Mouse (Mus musculus): ENCODE data around the gene Zic5. TPM values are rescaled to one million over a fixed set of nuclear protein-coding genes. Genes with fewer than 3 reads are reported as not detected.

The Zic5 gene
- polyA plus RNA-seq, 1 experiment from 2014 or later, result 0.20 TPM

DNA sequence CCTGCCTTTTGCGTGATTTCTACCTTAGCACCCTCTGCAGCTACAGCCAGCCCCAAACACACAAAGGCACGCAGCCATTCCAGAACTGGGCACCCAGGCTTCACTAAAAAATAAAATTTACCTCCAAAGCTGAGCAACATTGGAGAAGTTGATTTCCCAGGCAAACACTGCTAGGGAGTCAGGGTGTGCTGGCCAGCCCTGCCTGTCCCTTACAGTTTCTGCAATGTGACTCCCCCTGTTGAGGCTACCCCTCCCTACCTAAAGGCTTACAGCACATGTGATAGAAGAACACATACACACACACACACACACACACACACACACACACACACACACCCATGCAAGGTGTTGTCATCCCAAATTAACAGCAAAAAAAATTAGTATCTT lies 51.9 kb downstream of the Zic5 start:
- H3K9ac ChIP-seq, result no peak overlapping the region
- no peak overlapping the region for H3K4me3 ChIP-seq

DNA sequence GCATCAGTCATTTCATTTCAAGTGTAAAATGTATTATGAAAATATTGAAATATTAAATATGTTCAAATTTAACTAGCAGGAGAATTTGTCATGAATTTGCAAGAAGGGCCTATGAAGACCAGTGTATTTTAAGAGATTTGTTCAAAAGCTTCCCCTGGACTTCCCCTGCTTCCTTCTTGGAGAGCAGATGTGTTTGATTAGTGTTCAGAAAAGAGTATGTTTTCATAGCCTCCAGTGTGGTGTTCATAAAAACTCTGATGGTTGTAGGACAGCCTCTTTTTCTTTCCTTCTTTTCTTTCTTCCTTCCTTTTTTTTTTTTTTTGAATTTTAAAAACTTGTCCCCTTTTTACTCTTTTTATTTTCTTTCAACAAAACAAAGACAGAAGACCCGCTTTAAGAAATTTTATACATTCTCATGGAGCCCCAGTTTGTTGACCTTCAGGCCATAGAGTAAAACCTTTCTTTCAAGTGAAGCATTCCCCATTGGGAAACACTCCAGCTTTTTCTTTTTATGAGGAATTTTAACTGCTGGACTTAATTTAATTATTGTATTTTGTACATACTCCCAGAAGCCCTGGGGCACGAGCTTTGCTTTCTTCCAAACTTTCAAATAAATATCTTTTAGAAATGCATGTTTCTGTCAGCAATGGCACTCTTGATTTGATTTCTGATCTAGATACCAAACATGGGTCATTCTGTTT lies 52.5 kb downstream of the Zic5 start:
- Histone ChIP-seq H3K27ac (peak overlapping the region; percentile 55; the same call in 1 of the 2 replicates), H3K4me1 (peaks cover 19% of the 10 kb centered on the region; the same call in 1 of the 2 replicates), H3K4me3 (no peak overlapping the region), H3K36me3 (no peaks in the 10 kb centered on the region), H3K4me2 (no peak overlapping the region), H3K9me3 (no peaks in the 10 kb centered on the region), H3K27me3 (peaks cover 6% of the 10 kb centered on the region), H3K9ac (no peak overlapping the region)
- ATAC-seq (ENCODE audit: insufficient number of reproducible peaks, insufficient read depth, low FRiP score, low TSS enrichment, low read depth), result no peak
- WGBS, result 12% methylated on average over 2 of the region's 2 CpGs

More for the DNA sequence above, 51.9 kb downstream of the Zic5 start:
- Histone ChIP-seq H3K36me3 (no peaks in the 10 kb centered on the region), H3K9me3 (no peaks in the 10 kb centered on the region), H3K4me2 (no peak overlapping the region), H3K27me3 (peaks cover under 1% of the 10 kb centered on the region), H3K27ac (peak overlapping the region; percentile 55; the same call in 1 of the 2 replicates), H3K4me1 (peaks cover 19% of the 10 kb centered on the region; the same call in 1 of the 2 replicates)
- ATAC-seq (ENCODE audit: insufficient number of reproducible peaks, insufficient read depth, low FRiP score, low TSS enrichment, low read depth), result no peak
- 30% methylated on average over 2 of the region's 2 CpGs for WGBS

Other genes with a start within 250 kb of the Zic5 start
- 0.22 and 0.59 TPM in 2 replicates for gene Gm5089, start 14.6 kb downstream of the Zic5 start, polyA plus RNA-seq (2015; fragmentation: Nextera tagmentation; extraction: Ambion mirVana)
- gene Zic2, start 9.8 kb upstream of the Zic5 start, polyA plus RNA-seq (2015; fragmentation: Nextera tagmentation; extraction: Ambion mirVana), result 0.35 and 0.48 TPM in 2 replicates
- gene Gm10837, start 24.9 kb upstream of the Zic5 start, polyA plus RNA-seq (2015; fragmentation: Nextera tagmentation; extraction: Ambion mirVana), result not detected in 2 replicates
- 29.9 and 32.8 TPM in 2 replicates for gene Pcca, start 68.6 kb upstream of the Zic5 start, polyA plus RNA-seq (2015; fragmentation: Nextera tagmentation; extraction: Ambion mirVana)